Mouse (Mus musculus) c-Kit-positive CD71-positive TER-119-negative erythroid progenitor cells, embryonic 14.5 days (primary cell): ENCODE measurements around the gene Prss53.
"Not testable (repeated sequence)": the region's sequence is repeated elsewhere in the genome, so short reads cannot be mapped to it uniquely, and the experiment has no call there.

Experiments
- DNase-seq: peaks from one replicate; pipeline ENCODE4 v3.0.0-alpha.2; 2013; ENCODE audit warnings: low read depth

Gene Prss53

DNA sequence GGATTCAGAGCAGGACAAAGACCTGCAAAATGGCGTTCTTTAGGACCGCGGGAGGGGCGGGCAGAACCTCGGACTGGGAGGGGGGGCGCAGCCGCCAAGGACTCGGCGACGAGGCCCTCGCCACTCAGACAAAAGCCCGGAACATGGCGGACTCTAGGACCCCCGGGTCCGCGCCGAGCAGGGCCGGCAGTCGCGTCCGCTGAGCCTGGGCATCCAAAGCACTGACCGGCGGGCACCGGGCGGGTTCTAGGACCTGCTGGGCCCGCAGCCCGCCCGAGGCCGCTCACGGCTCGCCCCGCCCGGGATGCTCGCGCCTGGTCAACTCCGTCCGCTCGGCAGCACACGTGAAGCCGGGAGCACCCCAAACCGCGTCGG is 15.2 kb downstream of the Prss53 start:
- DNase-seq = peak; percentile 78

DNA sequence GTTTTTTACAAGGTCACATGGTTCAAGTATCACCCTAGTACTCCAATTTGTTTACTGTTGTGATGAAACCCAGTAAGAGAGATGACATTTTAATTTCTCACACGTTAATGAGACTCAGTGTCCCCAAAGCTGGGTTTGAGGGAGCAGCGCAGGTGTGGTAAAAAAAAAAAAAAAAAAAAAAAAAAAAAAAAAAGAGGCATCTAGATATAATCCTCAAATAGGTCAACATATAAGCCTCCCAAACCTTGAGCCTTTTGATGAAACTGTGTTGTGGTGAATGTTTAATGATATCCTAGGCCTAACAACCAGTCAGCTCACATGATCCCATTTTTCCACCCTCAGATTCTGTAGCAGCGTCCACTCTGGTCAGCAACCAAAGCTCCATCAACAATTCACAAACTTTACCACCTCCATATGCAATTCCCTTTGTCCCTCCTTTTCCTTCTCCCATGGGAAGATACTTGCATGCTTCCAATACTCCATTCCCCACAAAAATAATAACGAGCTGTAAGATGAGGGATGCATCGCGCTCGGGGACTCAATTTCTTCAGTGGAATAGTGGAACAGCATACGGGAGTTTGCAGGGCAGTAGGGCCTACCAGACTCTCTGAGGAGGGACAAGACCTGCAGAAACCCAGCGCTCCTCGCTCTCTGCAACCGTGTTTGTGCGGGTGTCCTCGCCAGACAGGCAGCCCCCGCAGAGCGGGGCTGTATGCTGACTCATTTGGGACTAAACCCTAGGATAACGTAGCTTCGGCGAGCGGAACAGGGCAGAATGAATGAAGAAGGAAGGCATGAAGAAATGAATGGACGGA is 15.8 kb downstream of the Prss53 start:
- DNase-seq = no peak

DNA sequence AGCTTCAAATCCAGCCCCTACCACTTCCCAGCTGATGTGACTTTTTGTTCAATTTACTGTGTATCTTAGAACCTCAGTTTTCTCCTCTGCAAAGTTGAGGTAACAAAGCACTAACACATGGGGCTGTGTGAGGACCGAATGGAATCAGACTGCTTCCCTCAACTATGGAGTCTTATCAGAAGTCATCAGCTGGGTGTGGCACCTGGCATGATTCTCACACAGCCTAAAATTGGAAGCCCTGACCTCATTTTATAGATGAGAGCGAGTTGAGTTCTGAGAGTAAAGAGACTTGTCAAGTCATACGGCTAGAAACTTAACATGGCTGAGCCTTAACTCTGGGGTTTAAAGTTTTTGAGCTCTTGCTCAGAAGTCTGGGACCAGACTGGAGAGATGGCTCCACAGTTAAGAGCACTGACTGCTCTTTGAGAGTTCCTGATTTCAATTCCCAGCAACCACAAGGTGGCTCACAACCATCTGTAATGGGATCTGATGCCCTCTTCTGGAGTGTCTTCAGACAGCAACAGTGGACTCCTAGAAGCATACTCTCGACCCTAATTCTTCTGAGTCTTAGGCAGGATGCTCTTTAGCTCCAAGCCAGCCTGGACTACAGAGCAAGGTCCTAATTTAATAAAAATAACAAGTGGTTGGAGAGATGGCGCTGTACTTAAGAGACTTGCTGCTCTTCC is 20.5 kb downstream of the Prss53 start:
- no peak for DNase-seq

DNA sequence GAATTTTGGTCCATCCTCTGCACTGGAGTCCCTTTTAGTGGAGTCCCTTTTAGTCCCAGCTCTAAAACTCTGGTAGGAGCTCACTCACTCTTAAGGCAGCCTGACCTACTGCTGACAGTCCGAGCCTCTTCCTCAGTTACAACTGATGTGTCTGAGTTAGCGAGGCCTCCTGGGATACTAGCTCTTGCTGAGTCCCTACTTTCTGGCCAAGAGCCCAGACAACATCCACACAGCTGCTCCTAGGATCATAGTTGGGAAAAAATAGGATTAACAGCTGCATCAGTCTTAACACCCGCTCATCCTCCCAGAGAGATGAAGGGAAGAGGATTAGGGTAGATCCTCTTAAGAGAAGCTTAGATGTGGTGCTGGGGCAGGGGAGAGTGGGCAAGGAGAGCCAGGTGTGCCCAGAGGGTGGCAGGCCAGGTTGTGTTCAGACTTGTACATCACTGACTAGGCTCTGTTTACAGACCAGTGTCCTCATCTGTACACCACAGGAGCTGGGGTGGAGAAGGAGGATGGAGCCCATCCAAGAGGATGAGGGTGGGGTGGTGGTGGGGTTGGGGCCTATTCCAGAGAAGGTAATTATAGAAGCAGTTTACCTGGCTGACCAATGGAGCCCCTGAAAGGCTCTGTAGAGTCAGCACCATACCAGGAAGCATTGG is 21.5 kb downstream of the Prss53 start:
- DNase-seq = no peak

DNA sequence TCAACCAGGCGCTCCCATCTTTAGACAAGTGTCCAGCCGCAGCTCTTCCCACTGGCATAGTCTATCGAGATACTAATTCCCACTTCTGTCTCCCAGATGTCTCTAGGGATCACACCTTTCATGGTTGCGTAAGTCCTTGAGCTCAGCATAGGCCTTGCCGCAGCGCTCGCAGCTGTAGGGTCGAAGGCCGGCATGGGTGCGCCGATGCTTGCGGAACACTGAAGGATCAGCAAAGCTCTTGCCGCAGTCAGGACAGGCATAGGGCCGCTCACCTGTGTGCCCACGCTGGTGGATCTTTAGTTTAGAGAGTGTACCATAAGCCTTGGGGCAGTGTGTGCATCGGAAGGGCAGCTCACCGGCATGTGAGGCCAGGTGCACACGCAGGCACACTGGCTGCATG is 23.1 kb downstream of the Prss53 start:
- no peak for DNase-seq

DNA sequence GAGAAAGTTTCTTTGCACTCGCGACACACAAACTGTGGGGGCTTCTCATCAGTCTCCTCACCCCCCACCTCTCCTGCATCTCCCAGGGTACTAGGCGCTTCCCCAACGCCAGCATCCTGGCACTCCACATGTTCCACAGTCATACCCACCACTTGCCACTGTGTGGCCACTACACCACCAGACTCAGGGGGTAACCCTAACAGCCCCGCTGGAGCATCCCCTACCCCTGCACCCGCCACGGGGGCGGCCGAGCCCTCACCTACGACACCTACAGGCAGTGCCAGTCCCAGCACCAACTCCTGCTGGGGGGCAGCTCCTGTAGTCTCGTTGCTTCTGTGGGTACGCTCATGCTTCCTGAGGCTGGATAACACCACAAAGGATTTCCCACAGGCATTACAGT is 24.3 kb downstream of the Prss53 start:
- no peak for DNase-seq

DNA sequence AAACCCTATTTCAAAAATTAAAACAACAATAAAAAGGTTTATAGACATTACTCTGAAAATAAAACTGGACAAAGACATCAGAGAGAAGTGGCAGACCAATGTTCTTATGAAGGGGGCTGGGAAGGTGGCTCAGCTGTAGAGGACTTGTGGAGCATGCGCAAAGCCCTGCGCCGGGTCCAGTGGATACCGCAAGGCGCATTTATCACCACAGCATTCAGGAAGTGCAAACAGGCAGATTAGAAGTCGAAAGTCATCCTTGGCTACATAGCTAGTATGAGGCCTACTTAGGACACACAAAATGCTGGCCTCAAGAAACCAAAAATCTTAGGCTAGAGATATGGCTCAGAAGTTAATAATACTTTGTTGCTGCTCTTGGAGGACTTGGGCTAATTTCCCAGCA is 32.5 kb downstream of the Prss53 start:
- DNase-seq = no peak

DNA sequence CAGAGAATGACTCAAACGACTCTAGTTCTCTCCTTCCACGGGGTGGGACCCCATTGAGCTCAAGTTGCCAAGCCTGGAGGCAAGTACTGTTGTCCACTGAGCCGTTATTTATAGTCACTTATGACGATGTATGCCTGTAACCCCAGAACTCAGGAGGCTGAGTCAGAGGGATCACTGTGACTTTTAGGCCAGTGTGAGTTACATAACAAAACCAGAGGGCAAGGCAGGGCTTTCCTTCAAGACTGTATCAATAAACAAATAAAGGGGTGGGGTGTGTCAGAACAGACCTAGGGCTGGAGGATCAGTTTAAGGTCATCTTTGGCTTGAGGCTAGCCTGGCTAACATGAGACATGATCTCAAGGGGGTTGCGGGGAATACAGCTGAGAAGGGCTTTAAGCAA is 39.9 kb downstream of the Prss53 start:
- no peak for DNase-seq

DNA sequence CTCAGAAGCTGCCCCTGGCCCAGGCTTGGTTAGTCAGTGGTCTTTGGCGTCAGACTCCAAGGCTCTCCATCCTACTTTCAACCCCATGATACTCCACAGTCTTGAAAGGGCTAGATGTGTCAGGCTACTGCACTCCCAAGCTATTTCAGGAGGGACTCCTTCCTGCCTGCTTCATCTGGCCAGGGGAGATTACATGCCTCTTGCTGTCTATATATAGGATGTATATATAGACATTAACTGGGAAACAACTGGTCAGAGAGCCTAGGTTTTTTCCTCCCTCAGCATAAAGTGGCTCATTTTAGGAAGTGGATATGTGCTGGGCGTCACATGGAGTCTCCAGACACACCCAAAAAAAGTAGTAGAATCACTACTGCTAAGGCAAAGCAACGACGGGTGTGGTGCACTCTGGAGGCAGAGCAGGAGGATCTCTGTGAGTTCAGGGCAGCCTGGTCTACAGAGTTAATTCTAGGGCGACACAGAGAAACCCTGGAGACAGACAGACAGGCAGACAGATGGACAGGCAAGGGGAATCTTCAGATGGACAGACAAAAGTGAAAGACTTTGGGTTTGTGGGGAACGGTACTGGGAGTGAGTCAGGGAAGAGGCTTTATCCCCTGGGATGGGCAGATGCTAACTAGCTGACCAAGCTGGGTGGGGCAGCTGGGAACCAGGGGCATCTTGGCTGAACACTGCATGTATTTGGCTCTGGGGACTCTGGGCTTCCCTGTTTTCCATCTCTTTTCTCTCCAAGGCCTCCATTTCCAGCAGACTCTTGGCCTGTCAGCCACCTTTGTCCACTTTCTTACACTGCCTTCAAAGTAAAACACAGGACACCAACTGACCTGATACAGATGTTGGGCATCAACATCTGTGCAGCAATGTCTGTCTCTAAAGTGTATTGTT is 40.5 kb downstream of the Prss53 start:
- no peak for DNase-seq

DNA sequence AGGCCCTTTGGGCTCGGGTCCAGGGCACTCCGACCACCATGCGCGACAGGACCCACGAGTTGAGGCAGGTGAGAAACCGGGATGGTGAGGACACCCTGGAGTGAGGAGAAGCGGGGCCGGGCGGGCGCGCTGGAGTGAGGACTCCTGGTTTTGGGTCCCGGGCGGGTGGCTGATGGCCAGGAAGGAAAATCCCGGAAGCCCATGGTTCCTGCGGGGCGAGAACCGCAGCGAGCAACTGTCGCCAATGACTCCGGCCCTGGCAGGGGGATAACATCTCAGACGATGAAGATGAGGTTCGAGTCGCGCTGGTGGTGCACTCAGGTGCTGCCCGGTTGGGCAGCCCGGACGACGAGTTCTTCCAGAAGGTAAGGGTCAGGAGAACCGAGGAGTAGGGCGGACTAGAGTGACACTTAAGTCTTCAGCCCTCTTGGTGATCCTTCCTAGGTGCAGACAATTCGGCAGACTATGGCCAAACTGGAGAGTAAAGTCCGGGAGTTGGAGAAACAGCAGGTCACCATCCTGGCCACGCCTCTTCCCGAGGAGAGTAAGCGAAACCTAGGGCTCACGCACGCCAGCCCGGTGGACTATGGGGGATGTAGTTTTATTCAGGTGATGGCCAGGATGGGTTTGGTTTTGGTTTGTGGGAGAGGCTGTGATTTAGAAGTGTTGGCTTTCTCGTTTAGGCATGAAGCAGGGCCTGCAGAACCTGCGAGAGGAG is 48.6 kb downstream of the Prss53 start:
- DNase-seq = peak; percentile 81

DNA sequence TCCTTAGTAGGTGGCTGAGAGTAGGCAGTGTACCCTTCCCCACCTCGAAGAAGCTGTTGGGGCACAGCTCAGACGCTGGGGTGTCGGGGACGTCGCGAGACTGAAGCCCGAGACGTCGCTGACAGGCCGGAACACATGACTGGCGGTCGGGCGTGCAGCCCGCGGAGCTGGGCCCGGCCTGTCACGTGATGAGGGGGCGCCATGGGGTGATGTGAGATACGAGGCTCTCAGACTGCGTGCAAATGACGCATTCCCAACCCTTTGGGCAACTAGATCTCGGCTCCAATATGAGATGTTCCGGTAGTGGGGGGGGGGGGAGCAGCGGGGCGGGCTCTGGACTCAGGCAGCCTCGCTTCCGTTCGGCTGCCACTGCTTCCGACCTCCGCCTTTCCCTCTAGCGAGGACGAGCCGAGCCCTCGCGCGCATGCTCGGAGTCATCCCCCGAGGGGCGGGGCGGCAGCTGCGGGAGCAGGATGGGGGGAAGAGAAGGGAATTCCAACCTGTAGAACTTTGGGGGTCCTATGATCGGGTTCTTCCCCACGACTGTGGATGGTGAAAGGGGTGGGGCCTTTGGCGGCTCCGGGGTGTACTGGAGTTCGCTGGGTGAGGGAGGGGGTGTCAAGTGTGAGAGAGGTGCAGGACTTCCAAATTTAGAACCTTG is 49.3 kb downstream of the Prss53 start:
- DNase-seq = peak; percentile 78

DNA sequence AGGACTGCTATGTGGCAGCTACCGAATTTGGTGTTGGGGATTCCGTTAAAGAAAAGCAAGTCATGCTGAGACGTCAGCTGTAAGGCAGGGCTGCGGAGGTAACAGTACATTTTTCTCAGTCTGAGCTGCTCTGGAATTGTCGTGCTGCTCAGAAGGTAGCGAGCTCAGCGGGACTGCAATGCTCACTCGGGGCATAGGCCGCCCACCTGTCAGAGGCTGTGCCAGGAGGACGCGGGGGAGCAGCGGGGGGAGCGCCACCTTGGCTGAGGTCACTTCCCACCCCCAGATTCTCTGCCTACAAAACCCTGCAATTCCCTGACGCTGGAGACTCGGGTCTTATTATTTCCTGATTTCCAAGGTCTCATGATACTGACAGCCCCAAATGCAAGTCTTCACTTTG is 49.9 kb downstream of the Prss53 start:
- DNase-seq = no peak

DNA sequence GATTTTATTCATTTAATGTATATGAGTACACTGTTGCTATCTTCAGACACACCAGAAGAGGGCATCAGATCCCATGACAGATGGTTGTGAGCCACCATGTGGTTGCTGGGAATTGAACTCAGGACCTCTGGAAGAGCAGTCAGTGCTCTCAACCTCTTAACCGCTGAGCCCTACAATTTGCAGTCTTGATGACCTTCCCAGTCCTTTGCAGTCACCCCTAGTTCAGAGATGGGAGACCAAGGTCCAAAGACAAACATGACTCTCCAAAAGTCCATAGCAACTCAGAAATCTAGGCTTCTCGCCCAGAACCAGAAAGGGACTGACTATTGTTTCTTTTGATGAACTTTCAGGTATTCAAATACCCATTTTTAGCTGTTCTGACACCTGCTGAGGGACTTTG is 50.7 kb downstream of the Prss53 start:
- DNase-seq = not testable (repeated sequence)

DNA sequence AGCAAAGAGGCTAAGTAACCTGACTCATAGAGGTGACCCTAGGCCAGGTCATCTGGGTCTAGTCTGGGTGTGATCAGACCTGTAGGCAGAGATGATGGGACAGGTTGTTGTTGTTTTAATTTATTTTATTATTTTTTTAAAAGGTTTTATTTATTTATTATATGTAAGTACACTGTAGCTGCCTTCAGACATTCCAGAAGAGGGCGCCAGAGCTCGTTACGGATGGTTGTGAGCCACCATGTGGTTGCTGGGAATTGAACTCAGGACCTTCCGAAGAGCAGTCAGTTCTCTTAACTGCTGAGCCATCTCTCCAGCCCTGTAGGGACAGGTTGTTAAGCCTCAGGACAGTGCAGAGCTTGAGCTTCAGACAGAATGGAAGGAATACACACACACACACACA is 52.9 kb downstream of the Prss53 start:
- not testable (repeated sequence) for DNase-seq

DNA sequence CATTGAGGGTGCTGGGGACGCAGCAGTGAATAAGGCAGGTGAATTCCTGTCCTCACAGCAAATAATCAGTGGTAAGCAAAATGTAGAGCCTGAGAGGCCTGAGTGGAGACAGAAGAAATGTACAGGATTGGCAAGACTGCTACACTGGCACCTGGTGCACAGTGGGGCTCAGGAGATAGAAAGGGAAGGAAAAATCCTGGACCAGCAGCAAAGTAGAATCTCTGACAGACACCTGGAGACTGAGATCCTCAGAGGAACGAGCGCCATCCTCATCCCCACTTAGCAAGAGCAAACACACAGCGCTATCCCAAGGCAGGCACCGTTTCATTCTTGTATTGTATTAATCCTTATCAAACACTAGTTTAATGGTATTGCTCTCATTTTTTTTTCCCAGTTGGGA is 53.3 kb downstream of the Prss53 start:
- no peak for DNase-seq
